Mouse (Mus musculus): ENCODE results near the gene Dock2. TPM values are rescaled to one million over a fixed set of nuclear protein-coding genes. Genes with fewer than 3 reads are reported as not detected.

The Dock2 gene
- total and polyA plus RNA-seq, 2 experiments from 2014 or later: 0.33 to 3.1 TPM

DNA sequence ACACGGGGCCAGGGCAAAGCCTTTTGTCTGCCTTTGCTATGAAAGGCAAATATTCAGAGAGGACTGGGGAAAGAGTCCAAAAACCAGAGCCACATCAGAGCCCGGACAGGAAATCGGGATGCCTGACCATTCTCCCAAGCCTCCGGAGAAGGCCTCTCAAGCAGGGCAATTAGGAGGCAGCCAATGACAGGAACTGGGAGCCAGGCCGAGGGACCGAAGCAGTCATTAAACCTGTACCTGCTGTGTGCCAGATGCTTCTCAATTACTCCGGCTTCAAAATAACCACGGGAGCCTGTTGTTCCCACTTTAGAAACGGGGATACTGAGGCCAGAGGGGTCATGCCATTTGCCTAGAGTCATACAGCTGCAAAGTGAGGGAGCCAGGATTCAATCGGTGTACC, 511.7 kb downstream of the Dock2 start:
- Histone ChIP-seq H3K4me2 (ENCODE audit: low read depth, low read length) (no peak overlapping the region), H3K4me3 (ENCODE audit: low read depth, low read length) (no peak overlapping the region), H3K27ac (ENCODE audit: low read depth) (no peak overlapping the region), H3K27me3 (ENCODE audit: control insufficient read depth, insufficient read depth, low read length) (no peaks in the 10 kb centered on the region), H3K9ac (replicated peaks; ENCODE audit: low read depth, low read length) (no peak overlapping the region), H3K9me3 (replicated peaks; ENCODE audit: control insufficient read depth, low read length) (no peaks in the 10 kb centered on the region), H3K4me1 (ENCODE audit: control insufficient read depth, insufficient read depth) (no peaks in the 10 kb centered on the region), H3K36me3 (replicated peaks; ENCODE audit: control insufficient read depth, insufficient read depth, low read length) (no peaks in the 10 kb centered on the region)
- no peak for ATAC-seq (ENCODE audit: insufficient read depth, low read depth)
- WGBS: 68% methylated on average over 10 of the region's 10 CpGs
- DNase-seq (ENCODE audit: low spot score): no peak
- TF ChIP-seq CTCF (IDR thresholded peaks at IDR 0.05; ENCODE audit: low read depth) (no peak), EP300 (IDR thresholded peaks at IDR 0.05; ENCODE audit: low read depth) (no peak)

- no peak overlapping the region for H3K27ac ChIP-seq (ENCODE audit: low read depth)
These were observed 519.6 kb downstream of the Dock2 start for GRCm38 (mm10) chr11:34264099-34264498.

GRCm38 (mm10) chr11:34258849-34259469, 524.7 kb downstream of the Dock2 start:
- no peak for DNase-seq (ENCODE audit: low spot score)
- H3K9ac ChIP-seq (replicated peaks; ENCODE audit: low read depth, low read length): no peak overlapping the region
- no peaks in the 10 kb centered on the region for H3K4me1 ChIP-seq (ENCODE audit: control insufficient read depth, insufficient read depth)
- no peak for ATAC-seq (ENCODE audit: insufficient read depth, low read depth)
- H3K36me3 ChIP-seq (replicated peaks; ENCODE audit: control insufficient read depth, insufficient read depth, low read length): no peaks in the 10 kb centered on the region
- H3K4me3 ChIP-seq (ENCODE audit: low read depth, low read length): no peak overlapping the region
- H3K4me2 ChIP-seq (ENCODE audit: low read depth, low read length): no peak overlapping the region
- H3K27me3 ChIP-seq (ENCODE audit: control insufficient read depth, insufficient read depth, low read length): no peaks in the 10 kb centered on the region
- TF ChIP-seq CTCF (IDR thresholded peaks at IDR 0.05; ENCODE audit: low read depth) (no peak), EP300 (IDR thresholded peaks at IDR 0.05; ENCODE audit: low read depth) (no peak)
- 75% methylated on average over 12 of the region's 12 CpGs for WGBS
- H3K27ac ChIP-seq (ENCODE audit: low read depth): no peak overlapping the region
- H3K9me3 ChIP-seq (replicated peaks; ENCODE audit: control insufficient read depth, low read length): no peaks in the 10 kb centered on the region

More at GRCm38 (mm10) chr11:34264099-34264498, 519.6 kb downstream of the Dock2 start:
- WGBS: 88% methylated on average over 1 of the region's 1 CpGs
- Histone ChIP-seq H3K4me1 (ENCODE audit: control insufficient read depth, insufficient read depth) (no peaks in the 10 kb centered on the region), H3K27me3 (ENCODE audit: control insufficient read depth, insufficient read depth, low read length) (no peaks in the 10 kb centered on the region), H3K9me3 (replicated peaks; ENCODE audit: control insufficient read depth, low read length) (no peaks in the 10 kb centered on the region), H3K4me3 (ENCODE audit: low read depth, low read length) (no peak overlapping the region), H3K9ac (replicated peaks; ENCODE audit: low read depth, low read length) (no peak overlapping the region), H3K4me2 (ENCODE audit: low read depth, low read length) (no peak overlapping the region), H3K36me3 (replicated peaks; ENCODE audit: control insufficient read depth, insufficient read depth, low read length) (no peaks in the 10 kb centered on the region)
- no peak for DNase-seq (ENCODE audit: low spot score)
- no peak for ATAC-seq (ENCODE audit: insufficient read depth, low read depth)
- TF ChIP-seq EP300 (IDR thresholded peaks at IDR 0.05; ENCODE audit: low read depth) (no peak), CTCF (IDR thresholded peaks at IDR 0.05; ENCODE audit: low read depth) (no peak)

DNA sequence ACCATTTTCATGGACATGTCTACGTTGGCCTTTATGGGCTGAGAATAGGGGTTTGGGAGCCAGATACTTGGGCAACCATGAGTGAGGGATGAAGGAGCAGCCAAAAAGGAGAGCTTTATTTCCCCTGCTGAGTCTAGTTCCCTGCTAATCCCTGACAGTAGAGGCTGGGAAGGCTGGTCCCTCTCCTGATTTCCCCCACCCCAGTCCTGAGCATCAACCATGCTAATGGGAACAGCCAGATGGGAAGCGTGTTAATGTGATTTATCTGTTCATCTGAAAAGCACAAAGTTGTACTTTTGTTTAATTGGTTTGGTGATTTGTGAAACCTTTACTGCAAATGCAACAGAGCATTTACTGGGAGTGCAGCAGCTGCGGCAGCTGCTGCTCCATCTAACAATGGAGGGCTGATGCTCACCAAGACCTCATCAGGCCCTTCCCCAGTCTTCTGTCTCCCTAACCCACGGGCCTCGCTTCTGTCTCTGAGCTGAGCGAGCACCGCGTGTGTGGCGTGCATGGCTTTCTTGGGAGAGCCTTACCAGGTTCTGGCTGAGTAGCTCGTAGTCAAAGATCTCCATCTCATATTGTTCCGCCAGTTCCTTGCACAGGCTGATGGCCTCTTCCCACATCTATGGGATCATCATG, 526.0 kb downstream of the Dock2 start:
- no peaks in the 10 kb centered on the region for H3K36me3 ChIP-seq (replicated peaks; ENCODE audit: control insufficient read depth, insufficient read depth, low read length)
- 83% methylated on average over 11 of the region's 11 CpGs for WGBS
- ATAC-seq (ENCODE audit: insufficient read depth, low read depth) (no peak), DNase-seq (ENCODE audit: low spot score) (no peak)
- no peaks in the 10 kb centered on the region for H3K27me3 ChIP-seq (ENCODE audit: control insufficient read depth, insufficient read depth, low read length)
- H3K4me1 ChIP-seq (ENCODE audit: control insufficient read depth, insufficient read depth): no peaks in the 10 kb centered on the region
- TF ChIP-seq CTCF (IDR thresholded peaks at IDR 0.05; ENCODE audit: low read depth) (no peak), EP300 (IDR thresholded peaks at IDR 0.05; ENCODE audit: low read depth) (no peak)
- no peak overlapping the region for H3K27ac ChIP-seq (ENCODE audit: low read depth)
- H3K4me3 ChIP-seq (ENCODE audit: low read depth, low read length): no peak overlapping the region
- H3K4me2 ChIP-seq (ENCODE audit: low read depth, low read length): no peak overlapping the region
- H3K9ac ChIP-seq (replicated peaks; ENCODE audit: low read depth, low read length): no peak overlapping the region
- no peaks in the 10 kb centered on the region for H3K9me3 ChIP-seq (replicated peaks; ENCODE audit: control insufficient read depth, low read length)

DNA sequence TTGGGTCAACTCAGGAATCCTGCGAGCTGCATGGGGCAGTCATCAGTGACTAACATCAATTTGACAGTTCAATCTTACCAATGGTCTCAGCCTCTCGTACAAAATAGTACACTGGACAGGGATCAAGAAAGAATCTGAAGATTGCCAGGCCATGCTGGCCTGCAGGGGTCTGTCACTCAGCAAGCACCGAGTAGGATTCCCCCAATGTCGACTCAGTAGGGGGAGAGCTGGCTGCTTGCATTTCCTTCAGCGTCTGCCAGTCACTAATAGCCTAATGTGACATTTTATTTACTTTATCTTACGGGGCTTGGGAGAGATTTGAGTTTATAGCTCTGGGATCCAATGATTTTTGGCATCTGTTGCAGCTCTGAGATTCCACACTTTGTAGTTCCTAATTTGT, 540.7 kb downstream of the Dock2 start:
- TF ChIP-seq EP300 (IDR thresholded peaks at IDR 0.05; ENCODE audit: low read depth) (no peak), CTCF (IDR thresholded peaks at IDR 0.05; ENCODE audit: low read depth) (no peak)
- H3K4me1 ChIP-seq (ENCODE audit: control insufficient read depth, insufficient read depth): no peaks in the 10 kb centered on the region
- no peak for ATAC-seq (ENCODE audit: insufficient read depth, low read depth)

More for the DNA sequence above, 540.7 kb downstream of the Dock2 start:
- Histone ChIP-seq H3K27me3 (ENCODE audit: control insufficient read depth, insufficient read depth, low read length) (no peaks in the 10 kb centered on the region), H3K36me3 (replicated peaks; ENCODE audit: control insufficient read depth, insufficient read depth, low read length) (no peaks in the 10 kb centered on the region), H3K4me2 (ENCODE audit: low read depth, low read length) (no peak overlapping the region), H3K9ac (replicated peaks; ENCODE audit: low read depth, low read length) (no peak overlapping the region), H3K9me3 (replicated peaks; ENCODE audit: control insufficient read depth, low read length) (no peaks in the 10 kb centered on the region), H3K27ac (ENCODE audit: low read depth) (no peak overlapping the region), H3K4me3 (ENCODE audit: low read depth, low read length) (no peak overlapping the region)
- no peak for DNase-seq (ENCODE audit: low spot score)
- WGBS: 25% methylated on average over 6 of the region's 6 CpGs
